Mouse (Mus musculus) neural tube, embryonic 14.5 days (tissue): ENCODE measurements at regions not wholly inside any gene's neighbourhood (a gene's known extent, or its start where the extent isn't known, plus 50 kb on each side); places are given as distances from the start of the nearest gene placed in this dataset.

ENCODE experiments used
- ATAC-seq: fragments of 200-750 bp; cut with Nextera tagmentation; 2 replicates; pipeline ENCODE4 v1.8.0; 2017; ENCODE audit warnings: low read depth, mild to moderate bottlenecking, moderate TSS enrichment, moderate library complexity
- H3K27ac ChIP-seq: fragments of 300-500 bp; sonication (generic); 2 replicates; pipeline ENCODE4 v1.5.1; 2014; ENCODE audit warnings: low read depth, mild to moderate bottlenecking, control low read depth, low read length, moderate library complexity, mixed read lengths
- H3K27me3 ChIP-seq: fragments of 300-500 bp; sonication (generic); 2 replicates; pipeline ENCODE4 v1.6.1; 2014; ENCODE audit warnings: low read length; ENCODE audit not compliant: control insufficient read depth, insufficient read depth
- H3K36me3 ChIP-seq: fragments of 300-500 bp; sonication (generic); 2 replicates; pipeline ENCODE4 v1.6.1; 2014; ENCODE audit warnings: low read length, mixed read lengths; ENCODE audit not compliant: control insufficient read depth, insufficient read depth
- H3K4me1 ChIP-seq: fragments of 300-500 bp; sonication (generic); 2 replicates; pipeline ENCODE4 v1.6.1; 2014; ENCODE audit warnings: low read length; ENCODE audit not compliant: control insufficient read depth, insufficient read depth
- H3K4me2 ChIP-seq: fragments of 300-500 bp; sonication (generic); 2 replicates; pipeline ENCODE4 v1.6.1; 2014; ENCODE audit warnings: mild to moderate bottlenecking, low read depth, low read length, control low read depth
- H3K4me3 ChIP-seq: fragments of 300-500 bp; sonication (generic); 2 replicates; pipeline ENCODE4 v1.5.1; 2014; ENCODE audit warnings: low read depth, low read length, control low read depth, mixed read lengths
- H3K9ac ChIP-seq: fragments of 300-500 bp; sonication (generic); replicated peaks from 2 replicates; pipeline ENCODE4 v1.6.1; 2014; ENCODE audit warnings: low read depth, mild to moderate bottlenecking, control low read depth, low read length, mixed read lengths
- H3K9me3 ChIP-seq: fragments of 300-500 bp; sonication (generic); 2 replicates; pipeline ENCODE4 v1.6.1; 2016; ENCODE audit warnings: low read length; ENCODE audit not compliant: control insufficient read depth
- WGBS: fragments of 180-500 bp; shearing (Covaris S2); extraction: QIAGEN DNeasy Blood & Tissue Kit; methylation state at CpG from one replicate; pipeline ENCODE4 v1.1.7; 2014; 5-methylcytosine and 5-hydroxymethylcytosine counted together

- H3K4me3 ChIP-seq: no peak overlapping the region
- no peaks in the 10 kb centered on the region for H3K4me1 ChIP-seq
- no peaks in the 10 kb centered on the region for H3K9me3 ChIP-seq
- peak; percentile 61 for ATAC-seq
- H3K4me2 ChIP-seq: no peak overlapping the region
- 73% methylated on average over 1 of the region's 1 CpGs for WGBS
- H3K27ac ChIP-seq: no peak overlapping the region
- H3K9ac ChIP-seq: no peak overlapping the region
- no peaks in the 10 kb centered on the region for H3K36me3 ChIP-seq
- H3K27me3 ChIP-seq: no peaks in the 10 kb centered on the region
Observed at GRCm38 (mm10) chr12:49171014-49171677, 211.3 kb upstream of the Foxg1 start.

DNA sequence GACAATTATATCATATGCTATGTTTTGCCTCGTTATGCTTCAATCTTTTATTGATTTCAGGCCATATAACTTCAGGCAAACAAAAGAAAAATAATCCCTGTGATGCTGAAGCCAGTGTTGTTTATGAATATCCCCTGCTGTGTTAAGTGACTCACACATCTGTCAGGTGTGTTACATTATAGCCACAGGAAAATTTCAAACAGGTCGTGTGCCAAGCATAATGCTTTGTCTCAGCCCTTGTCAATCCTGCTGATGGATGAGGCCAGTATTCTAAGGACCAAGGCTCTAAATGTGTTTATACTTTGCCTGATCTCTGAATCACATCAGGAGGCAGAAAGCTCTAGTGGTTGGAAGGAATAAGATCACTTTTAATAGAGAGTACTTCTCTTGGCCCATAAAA lies 191.1 kb upstream of the Foxg1 start:
- Histone ChIP-seq H3K36me3 (no peaks in the 10 kb centered on the region), H3K27me3 (no peaks in the 10 kb centered on the region), H3K9me3 (no peaks in the 10 kb centered on the region), H3K27ac (no peak overlapping the region), H3K4me2 (no peak overlapping the region), H3K4me3 (no peak overlapping the region), H3K9ac (no peak overlapping the region), H3K4me1 (no peaks in the 10 kb centered on the region)
- ATAC-seq: no peak
- WGBS: 30% methylated on average over 2 of the region's 2 CpGs

DNA sequence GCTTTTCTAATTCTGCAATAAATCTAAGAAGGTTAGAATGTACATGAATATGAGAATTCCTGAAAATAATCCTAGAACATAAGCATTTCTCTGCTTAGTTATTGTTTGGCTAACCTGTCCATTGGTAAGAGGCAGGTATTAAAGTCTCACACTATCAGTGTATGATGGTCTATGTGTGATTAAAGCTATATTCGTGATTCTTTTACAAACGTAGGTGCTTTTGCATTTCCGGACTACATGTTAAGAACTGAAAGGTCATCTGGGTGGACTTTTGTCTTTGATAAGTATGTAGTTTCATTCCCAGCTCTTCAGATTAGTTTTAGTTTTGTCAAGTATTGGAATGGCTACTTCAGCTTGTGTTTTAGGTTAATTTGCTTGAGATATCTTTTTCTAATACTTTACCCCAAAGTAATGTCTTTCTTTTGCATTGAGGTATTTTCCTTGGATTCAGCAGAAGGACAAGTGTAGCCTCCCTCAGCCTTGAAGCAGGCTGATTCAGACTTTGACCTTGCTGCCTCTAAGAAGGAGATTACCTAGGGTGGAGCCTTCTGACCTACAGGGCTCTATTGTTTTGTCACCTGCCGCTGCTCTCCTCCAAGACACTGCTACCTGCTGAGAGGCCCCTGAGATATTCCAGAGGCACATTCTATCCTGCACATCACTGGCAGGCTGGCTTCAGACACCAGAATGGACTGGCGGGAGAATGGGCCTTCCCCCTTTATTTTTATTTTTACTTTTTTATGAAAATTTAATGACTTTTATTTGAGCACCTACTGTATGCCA lies 148.7 kb upstream of the Foxg1 start:
- H3K9me3 ChIP-seq: no peaks in the 10 kb centered on the region
- 81% methylated on average over 5 of the region's 5 CpGs for WGBS
- H3K36me3 ChIP-seq: no peaks in the 10 kb centered on the region
- no peak overlapping the region for H3K27ac ChIP-seq
- no peak for ATAC-seq
- H3K4me1 ChIP-seq: no peaks in the 10 kb centered on the region
- H3K9ac ChIP-seq: no peak overlapping the region
- H3K4me2 ChIP-seq: no peak overlapping the region
- no peak overlapping the region for H3K4me3 ChIP-seq
- no peaks in the 10 kb centered on the region for H3K27me3 ChIP-seq
